Mouse (Mus musculus) liver, adult 10 weeks (tissue): ENCODE measurements around the gene A930002H24Rik. TPM values are rescaled to one million over a fixed set of nuclear protein-coding genes. Genes with fewer than 3 reads are reported as not detected.

Experiments used
- polyA plus RNA-seq: library from polyadenylated mRNA; stranded (reverse); fragments of 350-450 nt; fragmentation: Illumina TruSeq; extraction: RNeasy Lipid Tissue Mini Kit (QIAGEN cat#74804); gene quantifications from one replicate; pipeline ENCODE4 v1.2.3, GENCODE M21; 2014; ENCODE audit warnings: low read depth, low replicate concordance

The A930002H24Rik gene
- not detected for polyA plus RNA-seq

GRCm38 (mm10) chr17:63863647-63864149 is at the start of gene A930002H24Rik:
A930002H24Rik (minus strand) TSS chr17:63863791.

GRCm38 (mm10) chr17:63863012-63863630 is 470 bp downstream of the A930002H24Rik start, which contains the start of gene Fer:
Fer (plus strand) TSS chr17:63863062.

Other genes starting within 250 kb of the A930002H24Rik start
- gene Fer, start 729 bp downstream of the A930002H24Rik start, polyA plus RNA-seq: 10.0 TPM